Mouse (Mus musculus): Measurements from ENCODE around the gene Cstad.

- no peak for TF ChIP-seq POLR2A (IDR thresholded peaks at IDR 0.05; ENCODE audit: low read depth, low read length)
- no peak for TF ChIP-seq CTCF (IDR thresholded peaks at IDR 0.05; ENCODE audit: extremely low read depth, insufficient read length, insufficient replicate concordance, low read depth, low read length)
These were observed 62.1 kb downstream of the Cstad start for GRCm38 (mm10) chr2:30656711-30657555.
